Mouse (Mus musculus): ENCODE results near the gene Slc7a7. TPM values are rescaled to one million over a fixed set of nuclear protein-coding genes. Genes with fewer than 3 reads are reported as not detected.

Slc7a7 gene
- polyA plus RNA-seq, 1 experiment from 2014 or later: 4.0 TPM

DNA sequence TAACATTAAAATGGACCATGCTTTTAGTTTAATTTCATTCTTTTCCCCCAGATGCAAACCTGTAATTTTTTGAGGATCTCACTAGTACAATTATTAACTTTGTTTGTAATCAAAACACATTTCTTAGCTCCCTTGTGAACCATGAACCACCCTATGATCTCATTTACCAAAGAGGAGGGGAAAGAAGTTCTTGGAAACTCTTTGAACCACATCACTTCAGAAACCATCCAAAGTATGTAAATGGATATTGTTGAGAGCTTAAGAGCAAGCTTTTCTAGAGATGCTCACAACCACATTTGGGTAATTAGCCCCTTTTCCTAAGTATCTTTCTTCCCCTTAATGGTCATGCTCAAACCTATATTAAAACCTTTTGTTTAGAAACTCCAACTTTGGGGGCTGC, 23.3 kb downstream of the Slc7a7 start:
- DNase-seq: no peak
- Histone ChIP-seq H3K4me1 (ENCODE audit: control insufficient read depth, insufficient read depth, low read length) (no peaks in the 10 kb centered on the region), H3K36me3 (ENCODE audit: control insufficient read depth, insufficient read depth, low read length) (no peaks in the 10 kb centered on the region), H3K27ac (replicated peaks; ENCODE audit: low read depth, low read length) (no peak overlapping the region), H3K27me3 (ENCODE audit: control insufficient read depth, insufficient read depth, low read length) (no peaks in the 10 kb centered on the region), H3K9ac (replicated peaks; ENCODE audit: low read length) (no peak overlapping the region), H3K4me3 (replicated peaks; ENCODE audit: low read depth, low read length) (no peak overlapping the region), H3K9me3 (ENCODE audit: control insufficient read depth, low read length) (no peaks in the 10 kb centered on the region), H3K4me2 (ENCODE audit: low read length) (no peak overlapping the region)
- no peak for ATAC-seq (ENCODE audit: low FRiP score, low TSS enrichment)

DNA sequence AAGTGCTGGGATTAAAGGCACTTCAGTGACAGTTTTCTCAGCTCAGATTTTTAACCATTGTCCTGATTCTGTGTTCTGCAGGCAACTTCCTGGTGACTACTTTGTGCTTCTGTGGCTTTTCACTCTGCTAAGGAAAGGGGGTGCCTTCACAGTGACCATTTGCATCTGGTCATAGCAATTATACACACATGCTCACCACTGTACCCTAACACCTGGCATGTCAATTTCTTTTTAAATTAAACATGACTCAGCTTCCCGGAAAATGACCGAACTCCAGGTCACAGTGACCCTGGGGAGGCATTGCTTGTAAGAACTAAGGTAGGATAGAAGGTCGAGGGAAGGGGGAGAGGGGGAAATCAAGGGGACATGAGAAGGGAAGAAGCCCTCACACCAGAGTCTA, 23.8 kb downstream of the Slc7a7 start:
- H3K4me2 ChIP-seq (ENCODE audit: low read length): no peak overlapping the region
- 83% methylated on average over 3 of the region's 3 CpGs for WGBS
- H3K9me3 ChIP-seq (ENCODE audit: control insufficient read depth, low read length): no peaks in the 10 kb centered on the region
- H3K36me3 ChIP-seq (ENCODE audit: control insufficient read depth, insufficient read depth, low read length): no peaks in the 10 kb centered on the region
- H3K4me3 ChIP-seq (replicated peaks; ENCODE audit: low read depth, low read length): no peak overlapping the region
- H3K27ac ChIP-seq (replicated peaks; ENCODE audit: low read depth, low read length): no peak overlapping the region
- no peaks in the 10 kb centered on the region for H3K27me3 ChIP-seq (ENCODE audit: control insufficient read depth, insufficient read depth, low read length)
- no peak overlapping the region for H3K9ac ChIP-seq (replicated peaks; ENCODE audit: low read length)
- H3K4me1 ChIP-seq (ENCODE audit: control insufficient read depth, insufficient read depth, low read length): no peaks in the 10 kb centered on the region
- DNase-seq (no peak), ATAC-seq (ENCODE audit: low FRiP score, low TSS enrichment) (no peak)

DNA sequence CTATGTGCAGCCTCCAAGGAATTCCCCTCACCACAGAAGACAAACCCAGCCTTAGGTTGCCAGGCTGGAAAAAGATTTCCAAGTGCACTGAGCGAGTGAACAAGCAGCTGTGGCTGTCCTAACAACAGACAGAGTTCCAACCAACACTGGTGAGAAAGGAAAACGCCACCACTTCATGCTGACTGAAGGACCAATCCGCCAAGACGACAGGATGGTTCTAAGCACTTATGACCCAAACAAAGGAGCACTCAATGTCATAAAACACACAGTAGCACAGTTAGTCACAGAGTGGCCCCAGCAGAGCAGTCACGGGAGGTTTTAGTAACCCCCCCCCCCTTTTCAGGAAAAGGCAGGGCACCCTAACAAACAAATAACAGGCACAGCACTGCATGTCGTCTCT, 26.7 kb downstream of the Slc7a7 start:
- no peaks in the 10 kb centered on the region for H3K4me1 ChIP-seq (ENCODE audit: control insufficient read depth, insufficient read depth, low read length)
- DNase-seq: no peak
- 72% methylated on average over 6 of the region's 6 CpGs for WGBS
- no peak overlapping the region for H3K27ac ChIP-seq (replicated peaks; ENCODE audit: low read depth, low read length)
- ATAC-seq (ENCODE audit: low FRiP score, low TSS enrichment): no peak
- no peaks in the 10 kb centered on the region for H3K27me3 ChIP-seq (ENCODE audit: control insufficient read depth, insufficient read depth, low read length)
- no peak overlapping the region for H3K9ac ChIP-seq (replicated peaks; ENCODE audit: low read length)
- H3K4me3 ChIP-seq (replicated peaks; ENCODE audit: low read depth, low read length): no peak overlapping the region
- no peak overlapping the region for H3K4me2 ChIP-seq (ENCODE audit: low read length)
- no peaks in the 10 kb centered on the region for H3K36me3 ChIP-seq (ENCODE audit: control insufficient read depth, insufficient read depth, low read length)
- H3K9me3 ChIP-seq (ENCODE audit: control insufficient read depth, low read length): no peaks in the 10 kb centered on the region

DNA sequence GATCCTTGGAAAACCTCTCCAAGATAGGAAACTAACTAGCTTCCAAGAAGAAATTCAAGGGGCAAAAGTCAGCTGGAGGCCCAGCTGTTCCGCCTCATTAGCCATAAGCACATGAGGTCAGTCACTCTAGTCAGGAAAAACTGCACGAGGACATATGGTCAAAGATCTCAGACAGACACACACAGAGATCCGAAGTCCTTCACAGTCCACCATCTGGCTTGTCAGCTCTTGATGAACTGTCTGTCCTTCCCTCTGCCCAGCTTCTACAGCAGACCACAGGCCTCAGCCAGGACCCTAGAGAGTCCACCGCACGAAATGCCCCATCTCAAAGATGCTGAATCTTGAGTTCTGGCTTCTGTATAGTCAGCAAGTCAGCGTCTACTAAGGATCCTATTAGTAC, 30.0 kb downstream of the Slc7a7 start:
- no peak for DNase-seq
- Histone ChIP-seq H3K27me3 (ENCODE audit: control insufficient read depth, insufficient read depth, low read length) (no peaks in the 10 kb centered on the region), H3K9me3 (ENCODE audit: control insufficient read depth, low read length) (no peaks in the 10 kb centered on the region), H3K36me3 (ENCODE audit: control insufficient read depth, insufficient read depth, low read length) (no peaks in the 10 kb centered on the region), H3K4me2 (ENCODE audit: low read length) (no peak overlapping the region), H3K9ac (replicated peaks; ENCODE audit: low read length) (no peak overlapping the region), H3K27ac (replicated peaks; ENCODE audit: low read depth, low read length) (no peak overlapping the region), H3K4me1 (ENCODE audit: control insufficient read depth, insufficient read depth, low read length) (no peaks in the 10 kb centered on the region), H3K4me3 (replicated peaks; ENCODE audit: low read depth, low read length) (no peak overlapping the region)
- ATAC-seq (ENCODE audit: low FRiP score, low TSS enrichment): no peak
- WGBS: 85% methylated on average over 6 of the region's 6 CpGs

DNA sequence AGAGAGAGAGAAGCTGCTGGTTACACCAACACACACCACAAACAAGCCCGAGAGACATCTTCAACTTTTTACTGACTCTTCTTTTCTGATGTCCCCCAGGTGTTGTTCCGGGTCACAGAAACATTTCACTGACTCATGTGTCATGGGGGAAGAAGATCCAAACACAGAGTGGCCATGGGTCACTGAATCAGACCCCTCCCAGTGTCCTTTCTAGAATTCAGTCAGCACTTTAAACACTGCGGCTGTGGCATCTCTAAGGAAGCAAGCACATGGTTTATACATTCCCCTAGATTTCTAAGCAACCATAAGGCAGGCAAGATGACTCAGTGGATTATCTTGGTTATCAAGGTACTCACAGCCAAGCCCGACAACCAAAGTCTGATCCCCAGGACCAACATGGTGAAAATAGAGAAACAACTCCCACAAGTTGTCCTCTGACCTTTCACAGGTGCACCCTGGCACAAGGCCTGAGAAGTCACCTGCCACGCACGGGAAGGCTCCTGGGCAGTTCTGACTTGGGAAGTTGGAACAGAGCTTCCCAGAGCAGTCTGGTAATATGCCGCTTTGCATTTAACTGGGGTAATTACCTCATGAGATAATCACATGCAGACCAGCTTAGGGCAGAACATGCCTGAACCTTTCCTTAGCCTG, 31.5 kb downstream of the Slc7a7 start:
- Histone ChIP-seq H3K4me3 (replicated peaks; ENCODE audit: low read depth, low read length) (no peak overlapping the region), H3K27me3 (ENCODE audit: control insufficient read depth, insufficient read depth, low read length) (no peaks in the 10 kb centered on the region), H3K27ac (replicated peaks; ENCODE audit: low read depth, low read length) (no peak overlapping the region), H3K36me3 (ENCODE audit: control insufficient read depth, insufficient read depth, low read length) (no peaks in the 10 kb centered on the region), H3K4me2 (ENCODE audit: low read length) (no peak overlapping the region), H3K4me1 (ENCODE audit: control insufficient read depth, insufficient read depth, low read length) (no peaks in the 10 kb centered on the region), H3K9ac (replicated peaks; ENCODE audit: low read length) (no peak overlapping the region), H3K9me3 (ENCODE audit: control insufficient read depth, low read length) (no peaks in the 10 kb centered on the region)
- 86% methylated on average over 7 of the region's 7 CpGs for WGBS
- ATAC-seq (ENCODE audit: low FRiP score, low TSS enrichment): no peak
- no peak for DNase-seq

DNA sequence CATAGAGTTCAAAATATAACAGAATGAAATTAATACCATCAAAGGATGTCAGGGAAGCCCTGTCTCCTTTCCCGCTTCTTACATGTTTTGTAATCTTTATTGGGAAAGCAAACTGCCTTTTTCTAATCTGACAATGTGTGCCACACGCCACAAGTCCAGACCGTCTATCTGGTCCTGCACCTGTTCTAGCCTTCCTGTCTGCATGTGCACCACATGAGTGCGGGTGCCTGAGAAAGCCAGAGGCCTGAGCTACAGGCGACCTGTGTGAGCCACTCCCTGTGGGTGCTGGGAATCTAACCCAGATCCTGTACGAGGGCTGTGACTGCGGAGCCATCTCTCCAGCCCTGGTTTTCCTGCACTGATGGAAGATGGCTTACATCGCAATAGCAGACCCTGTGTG, 33.2 kb downstream of the Slc7a7 start:
- Histone ChIP-seq H3K27ac (replicated peaks; ENCODE audit: low read depth, low read length) (no peak overlapping the region), H3K4me2 (ENCODE audit: low read length) (no peak overlapping the region), H3K4me3 (replicated peaks; ENCODE audit: low read depth, low read length) (no peak overlapping the region), H3K9ac (replicated peaks; ENCODE audit: low read length) (no peak overlapping the region), H3K4me1 (ENCODE audit: control insufficient read depth, insufficient read depth, low read length) (no peaks in the 10 kb centered on the region), H3K36me3 (ENCODE audit: control insufficient read depth, insufficient read depth, low read length) (no peaks in the 10 kb centered on the region), H3K27me3 (ENCODE audit: control insufficient read depth, insufficient read depth, low read length) (no peaks in the 10 kb centered on the region), H3K9me3 (ENCODE audit: control insufficient read depth, low read length) (no peaks in the 10 kb centered on the region)
- DNase-seq: no peak
- WGBS: 94% methylated on average over 8 of the region's 8 CpGs
- no peak for ATAC-seq (ENCODE audit: low FRiP score, low TSS enrichment)

DNA sequence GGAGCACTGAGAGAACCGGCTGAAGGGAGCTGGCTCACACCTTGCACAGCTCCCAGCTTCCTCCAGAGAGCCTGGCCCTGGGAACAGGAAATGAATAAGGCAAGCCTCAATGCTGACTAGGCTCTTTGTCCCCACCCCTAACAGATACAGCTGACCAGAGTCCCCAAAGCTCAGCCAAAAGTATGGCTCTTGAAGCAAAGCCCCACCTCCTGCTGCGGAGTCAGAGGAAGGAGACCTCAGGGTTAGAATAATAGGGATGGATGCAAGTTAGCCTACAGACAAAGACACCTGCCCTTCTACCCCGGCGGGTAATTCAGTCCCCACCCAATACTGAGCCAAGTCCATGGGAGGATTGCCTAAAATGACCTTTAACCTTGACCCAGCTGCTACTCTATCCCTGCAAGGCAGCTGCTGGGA, 34.2 kb downstream of the Slc7a7 start:
- no peaks in the 10 kb centered on the region for H3K9me3 ChIP-seq (ENCODE audit: control insufficient read depth, low read length)
- no peak overlapping the region for H3K27ac ChIP-seq (replicated peaks; ENCODE audit: low read depth, low read length)
- no peak overlapping the region for H3K9ac ChIP-seq (replicated peaks; ENCODE audit: low read length)
- no peak overlapping the region for H3K4me3 ChIP-seq (replicated peaks; ENCODE audit: low read depth, low read length)
- H3K4me1 ChIP-seq (ENCODE audit: control insufficient read depth, insufficient read depth, low read length): no peaks in the 10 kb centered on the region
- H3K4me2 ChIP-seq (ENCODE audit: low read length): no peak overlapping the region
- no peaks in the 10 kb centered on the region for H3K27me3 ChIP-seq (ENCODE audit: control insufficient read depth, insufficient read depth, low read length)
- ATAC-seq (ENCODE audit: low FRiP score, low TSS enrichment) (no peak), DNase-seq (peak; percentile 3)
- H3K36me3 ChIP-seq (ENCODE audit: control insufficient read depth, insufficient read depth, low read length): no peaks in the 10 kb centered on the region
- WGBS: 62% methylated on average over 4 of the region's 4 CpGs

DNA sequence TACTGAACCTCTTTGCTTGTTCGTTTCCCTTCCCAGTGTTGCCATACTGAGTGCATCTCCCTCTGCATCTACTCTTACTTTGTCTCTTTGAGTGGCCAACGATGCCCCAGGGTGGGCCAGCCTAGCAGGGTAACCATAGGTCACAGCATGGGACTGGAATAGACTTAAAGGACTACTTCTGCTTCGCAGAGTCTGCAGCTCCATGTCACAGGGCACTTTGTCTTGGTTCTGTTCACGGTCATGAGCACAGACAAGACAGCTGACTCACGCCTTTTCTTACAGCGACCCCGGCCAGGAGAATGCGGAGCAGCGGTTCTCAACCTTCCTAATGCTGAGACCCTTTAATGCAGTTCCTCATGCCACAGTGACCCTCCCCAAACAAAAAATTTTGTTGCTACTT, 34.9 kb downstream of the Slc7a7 start:
- no peak overlapping the region for H3K27ac ChIP-seq (replicated peaks; ENCODE audit: low read depth, low read length)
- no peak for ATAC-seq (ENCODE audit: low FRiP score, low TSS enrichment)
- no peak overlapping the region for H3K9ac ChIP-seq (replicated peaks; ENCODE audit: low read length)
- H3K4me1 ChIP-seq (ENCODE audit: control insufficient read depth, insufficient read depth, low read length): no peaks in the 10 kb centered on the region
- no peaks in the 10 kb centered on the region for H3K27me3 ChIP-seq (ENCODE audit: control insufficient read depth, insufficient read depth, low read length)
- DNase-seq: no peak
- H3K4me3 ChIP-seq (replicated peaks; ENCODE audit: low read depth, low read length): no peak overlapping the region
- no peaks in the 10 kb centered on the region for H3K36me3 ChIP-seq (ENCODE audit: control insufficient read depth, insufficient read depth, low read length)
- H3K9me3 ChIP-seq (ENCODE audit: control insufficient read depth, low read length): no peaks in the 10 kb centered on the region
- H3K4me2 ChIP-seq (ENCODE audit: low read length): no peak overlapping the region
- WGBS: 50% methylated on average over 9 of the region's 9 CpGs

DNA sequence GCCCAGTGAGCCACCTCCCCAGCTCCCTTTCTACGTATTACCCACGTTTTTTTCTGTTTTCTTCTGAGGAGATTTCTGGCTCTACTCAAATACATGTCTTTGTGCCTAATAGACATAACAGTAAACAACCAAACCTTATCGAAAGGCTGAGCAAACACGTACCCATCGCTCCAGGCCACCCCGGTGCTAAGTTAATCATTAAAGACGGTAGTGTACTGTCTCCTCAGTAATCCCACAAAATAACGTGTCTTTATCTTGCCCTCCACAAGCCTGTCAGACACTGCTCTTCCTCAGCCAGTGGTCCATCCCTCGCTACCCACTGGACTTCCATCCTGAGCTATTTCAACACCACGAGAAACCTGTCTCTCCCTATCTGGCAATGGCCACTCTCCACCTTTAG, 35.8 kb downstream of the Slc7a7 start:
- Histone ChIP-seq H3K4me3 (replicated peaks; ENCODE audit: low read depth, low read length) (no peak overlapping the region), H3K4me1 (ENCODE audit: control insufficient read depth, insufficient read depth, low read length) (no peaks in the 10 kb centered on the region), H3K9me3 (ENCODE audit: control insufficient read depth, low read length) (no peaks in the 10 kb centered on the region), H3K36me3 (ENCODE audit: control insufficient read depth, insufficient read depth, low read length) (no peaks in the 10 kb centered on the region), H3K9ac (replicated peaks; ENCODE audit: low read length) (no peak overlapping the region), H3K27me3 (ENCODE audit: control insufficient read depth, insufficient read depth, low read length) (no peaks in the 10 kb centered on the region), H3K4me2 (ENCODE audit: low read length) (no peak overlapping the region), H3K27ac (replicated peaks; ENCODE audit: low read depth, low read length) (no peak overlapping the region)
- ATAC-seq (ENCODE audit: low FRiP score, low TSS enrichment) (no peak), DNase-seq (no peak)
- 83% methylated on average over 10 of the region's 10 CpGs for WGBS
